Comparison of ENCODE assay signal across 13 mouse cellular contexts in the genomic region with DNA sequence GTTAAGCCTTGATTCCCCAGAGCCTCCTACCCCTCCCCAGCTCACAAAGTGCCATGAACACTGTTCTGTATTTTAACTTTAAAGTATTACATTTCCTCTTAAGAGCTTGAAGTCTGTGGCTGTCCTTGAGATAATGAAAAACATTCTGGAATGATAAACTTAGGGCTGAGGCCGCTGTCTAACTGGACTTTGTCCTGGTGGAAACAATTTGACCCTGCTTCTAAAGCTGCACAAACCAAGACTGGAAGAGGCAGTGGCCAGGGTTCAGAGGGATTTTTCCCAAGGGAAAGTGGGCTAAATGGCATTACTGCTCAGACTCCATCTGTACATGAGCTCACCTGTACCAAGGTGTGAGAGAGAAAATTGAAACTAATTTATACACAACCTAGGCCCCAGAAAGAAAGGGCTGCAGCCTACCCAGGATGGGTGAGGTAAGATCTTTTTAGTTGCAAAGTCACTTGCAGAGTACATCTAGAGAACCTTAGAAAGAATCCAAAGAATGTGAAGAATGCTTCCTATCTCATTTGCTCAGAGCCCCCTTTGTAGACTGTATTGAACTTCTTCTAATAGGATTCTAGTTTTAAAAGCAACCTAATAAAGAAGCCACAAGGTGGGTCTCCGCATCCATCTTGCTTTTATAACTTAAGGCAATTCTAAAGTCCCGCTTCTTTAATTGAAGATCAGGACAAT. TPM values are rescaled to one million over a fixed set of nuclear protein-coding genes. Genes with fewer than 3 reads are reported as not detected.
DNase-seq lines count a peak whose midpoint lies in the region; ATAC-seq lines count a peak whose summit lies in the region.
"Had no signal": no experiment of that assay in that cellular context is flagged by ENCODE, and none has a peak within 500 bp of the region (broad histone marks: within the 10 kb centered on the region; RNA-seq: fewer than 3 reads in every experiment).

No protein-coding gene starts in this region.

- H3K4me3 ChIP-seq in heart, embryonic 11.5 days (ENCODE audit: low read depth, low read length), result no peak overlapping the region
- H3K4me3 ChIP-seq in lung, embryonic 15.5 days, result no peak overlapping the region
- H3K4me3 ChIP-seq in embryonic facial prominence, embryonic 10.5 days, result no peak overlapping the region
- no peak overlapping the region for H3K4me3 ChIP-seq in stomach, embryonic 15.5 days (replicated peaks)
- H3K4me3 ChIP-seq: heart, embryonic 15.5 days; liver, embryonic 13.5 days; myocyte had no signal

- H3K27me3 ChIP-seq in heart, embryonic 11.5 days (ENCODE audit: control insufficient read depth, insufficient read depth, low read length), result no peaks in the 10 kb centered on the region
- no peaks in the 10 kb centered on the region for H3K27me3 ChIP-seq in lung, embryonic 15.5 days
- no peaks in the 10 kb centered on the region for H3K27me3 ChIP-seq in embryonic facial prominence, embryonic 10.5 days (replicated peaks; ENCODE audit: low read depth, poor library complexity, severe bottlenecking)
- H3K27me3 ChIP-seq in stomach, embryonic 15.5 days (replicated peaks), result no peaks in the 10 kb centered on the region
- H3K27me3 ChIP-seq: heart, embryonic 15.5 days; liver, embryonic 13.5 days had no signal

- ATAC-seq in heart, embryonic 11.5 days (replicated peaks; ENCODE audit: insufficient number of reproducible peaks, low FRiP score, low TSS enrichment), result 0 out of 2 replicates have a peak, but pooled peaks have one; percentile 31
- no peak for ATAC-seq in lung, embryonic 15.5 days (ENCODE audit: borderline replicate concordance, extremely low read depth, low FRiP score, low TSS enrichment)
- ATAC-seq in stomach, embryonic 15.5 days (ENCODE audit: insufficient read depth, low FRiP score, low read depth), result peak; percentile 67

- no peak overlapping the region for H3K4me2 ChIP-seq in heart, embryonic 11.5 days
- no peak overlapping the region for H3K4me2 ChIP-seq in lung, embryonic 15.5 days
- H3K4me2 ChIP-seq in stomach, embryonic 15.5 days, result no peak overlapping the region
- H3K4me2 ChIP-seq: heart, embryonic 15.5 days; liver, embryonic 13.5 days had no signal

- no peak for DNase-seq in heart, postnatal 10 days
- DNase-seq in lung, postnatal 14 days, result no peak
- DNase-seq in embryonic facial prominence, embryonic 10.5 days (ENCODE audit: low spot score), result peak; percentile 12
- no peak for DNase-seq in c-Kit-positive CD71-positive TER-119-positive erythroid progenitor cells, embryonic 14.5 days (ENCODE audit: low spot score)
- DNase-seq in gastrocnemius, postnatal 10 days, result no peak
- DNase-seq: adrenal gland, adult 8-10 months; cerebellum, postnatal 25 days; liver, embryonic 13.5 days had no signal

- H3K4me1 ChIP-seq in heart, embryonic 11.5 days (ENCODE audit: control insufficient read depth, insufficient read depth, low read length), result peaks cover 7% of the 10 kb centered on the region; the same call in 1 of the 2 replicates
- 0 out of 2 replicates have a peak, but pooled peaks cover 2% of the 10 kb centered on the region for H3K4me1 ChIP-seq in lung, embryonic 15.5 days
- H3K4me1 ChIP-seq in embryonic facial prominence, embryonic 10.5 days, result peaks cover 8% of the 10 kb centered on the region
- no peaks in the 10 kb centered on the region for H3K4me1 ChIP-seq in stomach, embryonic 15.5 days
- H3K4me1 ChIP-seq: liver, embryonic 13.5 days had no signal

- no peaks in the 10 kb centered on the region for H3K36me3 ChIP-seq in heart, embryonic 11.5 days (ENCODE audit: control insufficient read depth, insufficient read depth, low read length)
- H3K36me3 ChIP-seq in lung, embryonic 15.5 days, result no peaks in the 10 kb centered on the region
- H3K36me3 ChIP-seq in embryonic facial prominence, embryonic 10.5 days (replicated peaks), result no peaks in the 10 kb centered on the region
- no peaks in the 10 kb centered on the region for H3K36me3 ChIP-seq in stomach, embryonic 15.5 days
- H3K36me3 ChIP-seq: heart, embryonic 15.5 days had no signal

- no peak overlapping the region for H3K9ac ChIP-seq in heart, embryonic 11.5 days (ENCODE audit: low read depth, low read length)
- H3K9ac ChIP-seq in lung, embryonic 15.5 days, result no peak overlapping the region
- no peak overlapping the region for H3K9ac ChIP-seq in stomach, embryonic 15.5 days
- H3K9ac ChIP-seq: heart, embryonic 15.5 days; liver, embryonic 13.5 days had no signal

- no peaks in the 10 kb centered on the region for H3K9me3 ChIP-seq in heart, embryonic 11.5 days (replicated peaks; ENCODE audit: control insufficient read depth, low read length)
- no peaks in the 10 kb centered on the region for H3K9me3 ChIP-seq in lung, embryonic 15.5 days
- H3K9me3 ChIP-seq in embryonic facial prominence, embryonic 10.5 days, result no peaks in the 10 kb centered on the region
- H3K9me3 ChIP-seq in stomach, embryonic 15.5 days, result no peaks in the 10 kb centered on the region
- H3K9me3 ChIP-seq: heart, embryonic 15.5 days; liver, embryonic 13.5 days had no signal

- intact Hi-C loops in heart, postnatal 10 days (cut with DNase I), result no loop called here

- WGBS in heart, embryonic 11.5 days (ENCODE audit: insufficient replicate concordance), result 45% methylated on average over 3 of the region's 3 CpGs
- WGBS in lung, embryonic 15.5 days, result 45% methylated on average over 3 of the region's 3 CpGs
- 49% methylated on average over 3 of the region's 3 CpGs for WGBS in embryonic facial prominence, embryonic 10.5 days
- 52% methylated on average over 3 of the region's 3 CpGs for WGBS in stomach, embryonic 15.5 days

- peak overlapping the region; percentile 54; the same call in 1 of the 2 replicates for H3K27ac ChIP-seq in heart, embryonic 11.5 days (ENCODE audit: low read depth, low read length)
- 0 out of 2 replicates have a peak overlapping the region, but pooled peaks have one; percentile 2 for H3K27ac ChIP-seq in lung, embryonic 15.5 days
- H3K27ac ChIP-seq in embryonic facial prominence, embryonic 10.5 days (replicated peaks), result no peak overlapping the region
- H3K27ac ChIP-seq in stomach, embryonic 15.5 days, result no peak overlapping the region
- H3K27ac ChIP-seq: heart, embryonic 15.5 days; liver, embryonic 13.5 days had no signal

RNA-seq across cellular contexts. Expression of gene Aass, which starts 52.6 kb away (rescaled TPM):
- 1.2 and 1.3 TPM in 2 replicates for polyA plus RNA-seq in heart, embryonic 11.5 days (2014; fragmentation: Nextera tagmentation; extraction: Ambion mirVana)
- total RNA-seq in heart, postnatal 10 days (2021), result not detected
- 3.2 and 4.3 TPM in 2 replicates for polyA plus RNA-seq in lung, embryonic 15.5 days (2015; fragmentation: Nextera tagmentation; extraction: Ambion mirVana)
- 3.1 and 3.4 TPM in 2 replicates for polyA plus RNA-seq in embryonic facial prominence, embryonic 10.5 days (2016; fragmentation: Nextera tagmentation; extraction: Ambion mirVana)
- polyA plus RNA-seq in stomach, embryonic 15.5 days (2015; fragmentation: Nextera tagmentation; extraction: Ambion mirVana), result 2.2 and 3.3 TPM in 2 replicates
- under 1 TPM; 0.19 to 0.23 TPM for total RNA-seq in gastrocnemius, postnatal 10 days (2021)
- polyA plus RNA-seq: myocyte had no signal

Comparison
In these comparisons a context has a peak if more than half of its experiments do, and no peak if none do; other contexts are left out.
1. H3K27ac ChIP-seq: peak in heart, embryonic 11.5 days (single experiment) and lung, embryonic 15.5 days (single experiment); none in embryonic facial prominence, embryonic 10.5 days (single experiment) and stomach, embryonic 15.5 days (single experiment).